Mouse (Mus musculus): Measurements from ENCODE around the gene Cdkal1.

- TF ChIP-seq CTCF (IDR thresholded peaks at IDR 0.05; ENCODE audit: extremely low read depth, insufficient read depth, insufficient read length, insufficient replicate concordance) (no peak), POLR2A (IDR thresholded peaks at IDR 0.05; ENCODE audit: low read depth, low read length) (no peak)
Observed at GRCm38 (mm10) chr13:29819147-29819546, 36.3 kb downstream of the Cdkal1 start.
